Mouse (Mus musculus) lung, postnatal 0 days (tissue): ENCODE measurements at regions not wholly inside any gene's neighbourhood (a gene's known extent, or its start where the extent isn't known, plus 50 kb on each side); places are given as distances from the start of the nearest gene placed in this dataset.

Experiments used
- ATAC-seq: fragments of 200-750 bp; cut with Nextera tagmentation; 2 replicates; pipeline ENCODE4 v1.8.0; 2017; ENCODE audit warnings: moderate library complexity
- DNase-seq: peaks from one replicate; pipeline ENCODE4 v3.0.0-alpha.2; 2016; ENCODE audit warnings: low spot score
- H3K27ac ChIP-seq: fragments of 300-500 bp; sonication (generic); 2 replicates; pipeline ENCODE4 v1.5.1; 2014; ENCODE audit warnings: antibody characterized with exemption, mild to moderate bottlenecking, low read length, mixed read lengths
- H3K27me3 ChIP-seq: fragments of 300-500 bp; sonication (generic); replicated peaks from 2 replicates; pipeline ENCODE4 v1.6.1; 2014; ENCODE audit warnings: low read length, mixed read lengths; ENCODE audit not compliant: insufficient read depth
- H3K36me3 ChIP-seq: fragments of 300-500 bp; sonication (generic); 2 replicates; pipeline ENCODE4 v1.6.1; 2014; ENCODE audit warnings: low read length, mixed read lengths; ENCODE audit not compliant: insufficient read depth
- H3K4me1 ChIP-seq: fragments of 300-500 bp; sonication (generic); 2 replicates; pipeline ENCODE4 v1.6.1; 2014; ENCODE audit warnings: antibody characterized with exemption, low read depth, low read length, mixed read lengths; ENCODE audit not compliant: insufficient read depth
- H3K4me2 ChIP-seq: fragments of 300-500 bp; sonication (generic); replicated peaks from 2 replicates; pipeline ENCODE4 v1.6.1; 2014; ENCODE audit warnings: low read depth, mild to moderate bottlenecking, low read length, moderate library complexity, mixed read lengths
- H3K4me3 ChIP-seq: fragments of 300-500 bp; sonication (generic); 2 replicates; pipeline ENCODE4 v1.5.1; 2014; ENCODE audit warnings: low read depth, low read length
- H3K9ac ChIP-seq: fragments of 300-500 bp; sonication (generic); replicated peaks from 2 replicates; pipeline ENCODE4 v1.6.1; 2014; ENCODE audit warnings: low read depth, mild to moderate bottlenecking
- H3K9me3 ChIP-seq: fragments of 300-500 bp; sonication (generic); 2 replicates; pipeline ENCODE4 v1.6.1; 2016; ENCODE audit warnings: low read length, mixed read lengths
- CTCF ChIP-seq: IDR thresholded peaks from 2 replicates; pipeline ENCODE4 v1.5.1; 2016; ENCODE audit warnings: antibody characterized with exemption, mild to moderate bottlenecking
- EP300 ChIP-seq: IDR thresholded peaks from 2 replicates; pipeline ENCODE4 v1.6.1; 2016; ENCODE audit warnings: antibody characterized with exemption, mild to moderate bottlenecking, control low read depth
- WGBS: fragments of 180-500 bp; shearing (Covaris S2); extraction: QIAGEN DNeasy Blood & Tissue Kit; methylation state at CpG from one replicate; pipeline ENCODE4 v1.1.7; 2014; 5-methylcytosine and 5-hydroxymethylcytosine counted together

DNA sequence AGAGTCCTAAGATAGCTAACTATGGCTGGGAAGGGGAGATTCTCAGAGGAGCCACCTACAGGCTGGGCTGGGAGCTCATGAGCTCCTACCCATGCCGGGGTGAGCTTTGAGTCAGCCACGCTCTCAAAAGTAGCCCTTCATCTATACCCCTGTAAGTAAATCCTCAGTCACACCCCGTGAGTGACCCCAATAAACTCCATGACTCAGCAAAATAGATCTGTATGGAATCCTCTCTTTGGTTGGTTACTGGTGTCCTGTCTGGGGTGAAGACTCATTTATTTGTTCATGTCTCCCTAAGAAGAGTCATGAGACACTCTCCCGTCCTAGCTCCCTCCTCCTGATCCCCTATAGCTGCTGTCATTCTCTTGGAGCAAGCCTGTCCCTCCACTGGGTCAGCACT is 99.5 kb downstream of the Plxna1 start:
- no peak overlapping the region for H3K4me3 ChIP-seq
- no peak overlapping the region for H3K27ac ChIP-seq
- no peak for DNase-seq
- no peaks in the 10 kb centered on the region for H3K4me1 ChIP-seq
- TF ChIP-seq EP300, result no peak
- no peaks in the 10 kb centered on the region for H3K36me3 ChIP-seq
- no peak overlapping the region for H3K9ac ChIP-seq
- no peak for ATAC-seq
- H3K4me2 ChIP-seq, result no peak overlapping the region
- H3K27me3 ChIP-seq, result no peaks in the 10 kb centered on the region
- no peaks in the 10 kb centered on the region for H3K9me3 ChIP-seq
- 57% methylated on average over 4 of the region's 4 CpGs for WGBS

- Histone ChIP-seq H3K4me1 (no peaks in the 10 kb centered on the region), H3K27ac (no peak overlapping the region), H3K27me3 (no peaks in the 10 kb centered on the region), H3K9ac (no peak overlapping the region), H3K4me2 (no peak overlapping the region), H3K36me3 (no peaks in the 10 kb centered on the region), H3K9me3 (no peaks in the 10 kb centered on the region), H3K4me3 (no peak overlapping the region)
- 72% methylated on average over 3 of the region's 3 CpGs for WGBS
- no peak for DNase-seq
- no peak for ATAC-seq
- no peak for TF ChIP-seq CTCF
- no peak for TF ChIP-seq EP300
Measured at GRCm38 (mm10) chr6:89265296-89265695, 97.1 kb downstream of the Plxna1 start.
